Mouse (Mus musculus) urinary bladder, postnatal 4 days (tissue): Measurements from ENCODE around the gene Calml4.

ENCODE experiments used
- DNase-seq, 2 experiments: peaks; one replicate each; pipeline ENCODE4 v3.0.0; 2021 to 2022; ENCODE audit warnings: low spot score in 2 of 2

Calml4 gene

DNA sequence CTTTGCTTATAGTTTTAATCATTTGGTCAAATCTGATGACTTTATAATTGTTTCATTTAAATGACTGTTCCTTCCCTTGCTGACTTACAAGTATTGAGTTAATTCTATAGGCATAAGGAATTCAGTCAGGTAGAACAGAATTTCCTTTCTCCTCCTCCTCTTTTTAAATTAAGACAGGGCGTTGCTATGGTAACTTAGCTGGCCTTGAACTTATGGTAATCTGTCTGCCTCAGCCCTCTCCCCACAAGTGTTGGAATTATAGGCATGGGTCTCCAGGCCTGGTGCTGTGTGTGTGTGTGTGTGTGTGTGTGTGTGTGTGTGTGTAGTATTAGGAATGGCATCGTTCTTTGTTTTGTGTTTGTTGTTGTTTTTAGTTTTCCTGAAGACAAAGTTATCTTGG lies 43.9 kb downstream of the Calml4 start:
- no peak for DNase-seq

DNA sequence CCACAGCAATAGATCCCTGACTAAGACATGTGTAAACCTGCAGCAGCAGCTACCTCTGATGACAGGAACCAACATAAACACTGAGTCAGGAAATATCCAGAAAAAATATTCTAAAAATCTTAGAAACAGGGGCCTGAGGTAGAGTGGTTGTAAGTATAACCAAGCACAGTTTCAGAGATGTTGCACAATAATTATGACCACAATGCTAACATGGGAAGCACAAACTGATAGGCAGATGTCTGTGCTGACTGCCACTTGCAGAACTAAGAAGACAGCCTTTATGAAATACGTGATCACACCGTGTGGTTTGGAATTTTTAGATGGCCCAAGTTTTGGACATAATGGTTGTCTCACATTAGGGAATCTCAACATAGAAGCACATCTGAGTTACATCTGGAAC lies 46.0 kb downstream of the Calml4 start:
- DNase-seq = no peak

DNA sequence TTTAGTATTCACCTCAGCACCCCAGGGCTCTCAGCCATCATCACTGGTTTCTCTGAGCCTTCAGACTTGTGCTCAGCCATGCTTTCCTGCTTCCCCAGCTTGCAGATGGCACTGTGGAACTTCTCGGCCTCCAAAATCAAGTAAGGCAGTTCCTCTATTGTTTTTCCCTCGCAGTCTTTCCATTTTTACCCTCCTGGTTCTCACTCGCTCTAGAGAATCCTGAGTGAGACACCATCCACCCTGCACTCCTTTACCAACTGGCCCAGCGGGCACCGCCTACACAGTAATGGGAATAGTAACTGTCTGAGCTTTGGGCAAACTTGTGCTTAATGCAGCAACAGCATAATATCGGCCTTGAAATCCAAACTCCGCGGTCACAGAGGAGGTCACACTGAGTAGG lies 47.2 kb downstream of the Calml4 start:
- no peak for DNase-seq

DNA sequence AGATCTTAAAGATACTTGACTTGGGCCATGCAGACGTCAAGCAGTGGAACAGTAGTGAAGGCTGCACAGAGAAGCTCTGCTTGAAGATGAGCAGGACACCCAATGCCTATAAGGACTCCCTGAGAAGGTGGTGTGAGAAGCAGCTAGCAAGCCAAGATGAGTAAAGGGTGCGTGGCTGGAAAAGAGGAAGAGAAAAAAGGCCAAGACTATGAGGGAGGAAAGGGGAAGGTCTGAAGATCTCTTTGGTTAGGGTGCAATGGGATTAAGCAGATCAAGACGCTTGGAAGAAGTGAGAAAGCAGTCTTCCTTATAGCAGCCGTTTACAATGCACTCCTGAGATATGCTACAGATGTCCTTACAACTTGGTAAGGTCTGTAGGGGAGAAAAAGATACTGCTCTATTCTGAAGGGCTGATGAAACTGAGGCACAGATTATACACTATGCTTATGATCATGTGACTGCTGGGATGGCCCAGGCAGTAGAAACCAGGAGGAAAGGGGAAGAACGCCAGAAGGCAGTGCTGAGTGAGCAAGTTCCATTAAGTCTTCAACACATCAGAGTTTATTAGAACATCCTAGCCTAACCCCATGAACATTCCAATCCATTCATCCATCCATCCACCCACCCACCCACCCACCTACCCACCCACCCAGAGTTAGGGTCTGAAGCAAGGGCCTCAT lies 55.6 kb downstream of the Calml4 start:
- no peak for DNase-seq

DNA sequence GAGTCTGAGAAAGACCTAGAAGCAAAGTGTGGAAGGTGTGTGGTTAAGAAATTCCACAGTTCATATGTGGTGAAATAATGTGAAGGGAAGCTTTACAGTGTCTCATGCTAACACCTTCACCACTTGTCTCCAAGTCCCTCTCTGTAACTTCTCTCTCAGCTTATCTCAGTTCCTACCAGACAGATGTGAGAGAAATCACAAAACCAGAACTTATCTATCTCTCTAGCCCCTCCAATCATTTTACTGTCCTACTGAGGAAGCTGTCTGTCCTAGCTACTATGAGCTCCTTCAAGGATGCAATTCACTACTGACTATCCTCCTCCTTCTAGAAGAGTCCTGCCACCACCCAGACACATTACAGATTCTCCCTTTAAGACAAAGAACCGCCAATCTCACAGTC lies 59.2 kb downstream of the Calml4 start:
- no peak for DNase-seq

DNA sequence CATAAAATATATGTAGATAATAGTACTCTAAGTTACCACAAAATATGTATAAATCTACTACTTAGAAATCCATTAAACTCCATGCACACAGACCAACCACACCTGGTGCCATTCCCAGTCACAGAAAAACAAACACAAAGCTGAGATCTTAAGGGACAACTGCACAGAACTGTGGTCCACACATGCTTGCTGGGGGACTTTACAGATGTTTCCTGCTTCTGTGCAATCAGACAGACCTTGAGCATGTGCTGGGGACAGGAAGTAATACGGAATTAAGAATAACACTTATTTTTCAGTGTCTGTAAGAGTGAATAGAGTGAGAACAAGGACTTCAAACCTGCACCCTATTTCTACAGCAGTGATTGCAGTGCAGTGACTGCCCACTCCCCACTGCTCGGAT lies 63.0 kb downstream of the Calml4 start:
- DNase-seq = no peak

DNA sequence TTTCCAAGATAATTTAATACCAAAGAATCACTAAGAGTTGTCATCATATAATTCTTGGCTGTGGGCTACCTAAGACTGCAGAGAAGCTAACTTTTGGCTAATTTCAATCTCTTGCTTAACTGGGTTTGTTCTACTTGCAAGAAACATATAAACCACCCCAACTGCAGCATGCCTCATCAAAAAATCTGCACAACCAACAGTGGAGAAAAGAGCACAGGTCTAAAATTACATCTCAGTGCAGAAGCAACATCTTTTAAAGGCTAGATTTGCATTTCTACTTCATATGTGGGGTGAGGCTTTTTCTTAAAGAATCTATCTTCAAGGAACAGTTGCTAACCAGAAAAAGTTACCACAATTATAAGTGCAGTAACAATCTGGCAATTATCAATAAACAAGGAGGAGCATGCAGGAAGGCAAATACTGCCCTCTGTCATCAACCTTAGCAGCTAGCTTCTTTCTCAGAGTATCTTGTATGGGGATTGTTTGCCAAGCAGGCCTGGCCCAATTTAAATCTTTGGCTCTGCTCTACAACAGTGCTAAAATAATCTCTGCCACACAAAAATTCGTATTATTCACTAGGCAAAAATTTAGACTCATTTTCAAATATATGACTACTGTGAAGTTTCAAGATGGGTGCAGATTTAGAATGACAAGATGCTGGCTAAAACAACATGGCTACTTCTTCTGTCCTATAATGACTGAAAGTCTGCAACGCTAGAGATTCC lies 67.2 kb downstream of the Calml4 start:
- DNase-seq = no peak
